Mouse (Mus musculus) intestine, postnatal 0 days (tissue): ENCODE measurements around the gene Wdr19. TPM values are rescaled to one million over a fixed set of nuclear protein-coding genes. Genes with fewer than 3 reads are reported as not detected.

Experiments used
- ATAC-seq: fragments of 200-750 bp; cut with Nextera tagmentation; 2 replicates; pipeline ENCODE4 v1.8.0; 2017; ENCODE audit warnings: mild to moderate bottlenecking, moderate TSS enrichment, moderate library complexity
- H3K27ac ChIP-seq: fragments of 300-500 bp; sonication (generic); 2 replicates; pipeline ENCODE4 v1.5.1; 2014; ENCODE audit warnings: mild to moderate bottlenecking, low read depth, low read length, moderate library complexity
- H3K27me3 ChIP-seq: fragments of 300-500 bp; sonication (generic); replicated peaks from 2 replicates; pipeline ENCODE4 v1.6.1; 2014; ENCODE audit warnings: low read length, mixed read lengths; ENCODE audit not compliant: control insufficient read depth, insufficient read depth
- H3K36me3 ChIP-seq: fragments of 300-500 bp; sonication (generic); 2 replicates; pipeline ENCODE4 v1.6.1; 2014; ENCODE audit warnings: mild to moderate bottlenecking, moderate library complexity; ENCODE audit not compliant: control insufficient read depth, insufficient read depth
- H3K4me1 ChIP-seq: fragments of 300-500 bp; sonication (generic); replicated peaks from 2 replicates; pipeline ENCODE4 v1.6.1; 2014; ENCODE audit warnings: antibody characterized with exemption, low read length, mixed read lengths; ENCODE audit not compliant: control insufficient read depth, insufficient read depth
- H3K4me2 ChIP-seq: fragments of 300-500 bp; sonication (generic); replicated peaks from 2 replicates; pipeline ENCODE4 v1.6.1; 2014; ENCODE audit warnings: low read depth, mild to moderate bottlenecking, moderate library complexity
- H3K4me3 ChIP-seq: fragments of 300-500 bp; sonication (generic); 2 replicates; pipeline ENCODE4 v1.5.1; 2014; ENCODE audit warnings: low read depth, low read length
- H3K9ac ChIP-seq: fragments of 300-500 bp; sonication (generic); 2 replicates; pipeline ENCODE4 v1.6.1; 2014; ENCODE audit warnings: mild to moderate bottlenecking, low read depth, low read length
- H3K9me3 ChIP-seq: fragments of 300-500 bp; sonication (generic); 2 replicates; pipeline ENCODE4 v1.6.1; 2016; ENCODE audit warnings: mixed run types; ENCODE audit not compliant: control insufficient read depth
- CTCF ChIP-seq: sonication (generic); IDR thresholded peaks from 2 replicates; pipeline ENCODE4 v1.5.1; 2016; ENCODE audit warnings: low read depth, mild to moderate bottlenecking, control low read depth, antibody characterized with exemption, moderate library complexity
- WGBS: fragments of 180-500 bp; shearing (Covaris S2); extraction: QIAGEN DNeasy Blood & Tissue Kit; methylation state at CpG from one replicate; pipeline ENCODE4 v1.1.7; 2014; 5-methylcytosine and 5-hydroxymethylcytosine counted together
- polyA plus RNA-seq: library from polyadenylated mRNA; unstranded; fragments of >200 nt; fragmentation: Nextera tagmentation; extraction: Ambion mirVana; gene quantifications from 2 replicates; pipeline ENCODE4 v1.2.1, GENCODE M21; 2015

Gene Wdr19
- polyA plus RNA-seq, 1 experiment from 2014 or later = 1.7 TPM

GRCm38 (mm10) chr5:65182268-65182667, 17.2 kb upstream of the Wdr19 start:
- 79% methylated on average over 1 of the region's 1 CpGs for WGBS
- Histone ChIP-seq H3K27me3 (no peaks in the 10 kb centered on the region), H3K36me3 (no peaks in the 10 kb centered on the region), H3K4me1 (no peaks in the 10 kb centered on the region), H3K4me3 (no peak overlapping the region), H3K9me3 (no peaks in the 10 kb centered on the region), H3K27ac (no peak overlapping the region), H3K9ac (no peak overlapping the region), H3K4me2 (no peak overlapping the region)
- no peak for ATAC-seq
- TF ChIP-seq CTCF = no peak

- no peak overlapping the region for H3K27ac ChIP-seq
- WGBS = 90% methylated on average over 5 of the region's 5 CpGs
- H3K4me2 ChIP-seq = no peak overlapping the region
- no peak for TF ChIP-seq CTCF
- no peak for ATAC-seq
- no peaks in the 10 kb centered on the region for H3K36me3 ChIP-seq
- H3K27me3 ChIP-seq = no peaks in the 10 kb centered on the region
- no peak overlapping the region for H3K9ac ChIP-seq
- H3K4me1 ChIP-seq = no peaks in the 10 kb centered on the region
- H3K9me3 ChIP-seq = no peaks in the 10 kb centered on the region
- no peak overlapping the region for H3K4me3 ChIP-seq
Observed at GRCm38 (mm10) chr5:65191601-65192000, 7.9 kb upstream of the Wdr19 start.

- TF ChIP-seq CTCF = no peak
- no peaks in the 10 kb centered on the region for H3K4me1 ChIP-seq
- H3K4me3 ChIP-seq = no peak overlapping the region
- no peaks in the 10 kb centered on the region for H3K27me3 ChIP-seq
- H3K9ac ChIP-seq = no peak overlapping the region
- no peak overlapping the region for H3K27ac ChIP-seq
- H3K9me3 ChIP-seq = no peaks in the 10 kb centered on the region
- no peak overlapping the region for H3K4me2 ChIP-seq
- no peaks in the 10 kb centered on the region for H3K36me3 ChIP-seq
- WGBS = 86% methylated on average over 9 of the region's 9 CpGs
- ATAC-seq = no peak
Observed at GRCm38 (mm10) chr5:65194441-65194840, 5.1 kb upstream of the Wdr19 start.

GRCm38 (mm10) chr5:65204726-65205125, 5.2 kb downstream of the Wdr19 start:
- Histone ChIP-seq H3K4me3 (no peak overlapping the region), H3K4me1 (no peaks in the 10 kb centered on the region; the same call in 1 of the 2 replicates), H3K9ac (no peak overlapping the region), H3K27ac (no peak overlapping the region), H3K9me3 (no peaks in the 10 kb centered on the region), H3K4me2 (no peak overlapping the region), H3K36me3 (no peaks in the 10 kb centered on the region), H3K27me3 (no peaks in the 10 kb centered on the region)
- no peak for ATAC-seq
- no peak for TF ChIP-seq CTCF
- WGBS = 98% methylated on average over 2 of the region's 2 CpGs

- no peak for ATAC-seq
- no peaks in the 10 kb centered on the region for H3K4me1 ChIP-seq
- no peaks in the 10 kb centered on the region for H3K9me3 ChIP-seq
- no peaks in the 10 kb centered on the region for H3K27me3 ChIP-seq
- H3K4me2 ChIP-seq = no peak overlapping the region
- no peak overlapping the region for H3K4me3 ChIP-seq
- WGBS = 30% methylated on average over 7 of the region's 7 CpGs
- peak; percentile 90 for TF ChIP-seq CTCF
- no peak overlapping the region for H3K27ac ChIP-seq
- no peak overlapping the region for H3K9ac ChIP-seq
- H3K36me3 ChIP-seq = no peaks in the 10 kb centered on the region
Observed at GRCm38 (mm10) chr5:65213321-65213720, 13.8 kb downstream of the Wdr19 start.

GRCm38 (mm10) chr5:65217305-65218269, 18.1 kb downstream of the Wdr19 start:
- TF ChIP-seq CTCF = no peak
- no peak overlapping the region for H3K4me2 ChIP-seq
- H3K36me3 ChIP-seq = no peaks in the 10 kb centered on the region
- no peaks in the 10 kb centered on the region for H3K4me1 ChIP-seq
- no peak overlapping the region for H3K9ac ChIP-seq
- no peak overlapping the region for H3K27ac ChIP-seq
- WGBS = 87% methylated on average over 11 of the region's 11 CpGs
- H3K4me3 ChIP-seq = no peak overlapping the region
- no peaks in the 10 kb centered on the region for H3K9me3 ChIP-seq
- no peaks in the 10 kb centered on the region for H3K27me3 ChIP-seq
- ATAC-seq = no peak
